Mouse (Mus musculus): ENCODE results near the gene Ghrh.

- TF ChIP-seq CTCF (IDR thresholded peaks at IDR 0.05; ENCODE audit: low read depth) (no peak), EP300 (IDR thresholded peaks at IDR 0.05; ENCODE audit: low read depth) (no peak)
Observed at GRCm38 (mm10) chr2:157354106-157354505, 6.8 kb upstream of the Ghrh start.

Measured in heart, postnatal 0 days (tissue).